Mouse (Mus musculus) spleen, embryonic (tissue): ENCODE measurements around the gene Olfr508.
"Not testable (repeated sequence)": the region's sequence is repeated elsewhere in the genome, so short reads cannot be mapped to it uniquely, and the experiment has no call there.

Experiments
- CTCF ChIA-PET: fragments of 350-600 bp; sonication (Branson Sonifier 250); formaldehyde crosslinking; loops from one replicate; lab custom pipeline; 2022; lab: Charles Lee

Olfr508 gene

GRCm38 (mm10) chr7:108629694-108630093 is at the start of gene Olfr508:
Gene Olfr508, plus strand, starts transcription at chr7:108629994.
- CTCF ChIA-PET, result no interaction called here

- CTCF ChIA-PET, result no interaction called here
These were observed 40.0 kb upstream of the Olfr508 start for GRCm38 (mm10) chr7:108589797-108590196.

GRCm38 (mm10) chr7:108601916-108602315 is 27.9 kb upstream of the Olfr508 start:
- CTCF ChIA-PET, result not testable (repeated sequence)

- CTCF ChIA-PET, result no interaction called here
These were observed 19.3 kb upstream of the Olfr508 start, which contains the start of gene Olfr506 for GRCm38 (mm10) chr7:108610487-108610886. Gene Olfr506, plus strand, starts transcription at chr7:108610787.

- CTCF ChIA-PET, result no interaction called here
These were observed 15.7 kb upstream of the Olfr508 start for GRCm38 (mm10) chr7:108614110-108614509.

- CTCF ChIA-PET, result not testable (repeated sequence)
These were observed 13.0 kb upstream of the Olfr508 start for GRCm38 (mm10) chr7:108616781-108617180.

GRCm38 (mm10) chr7:108621514-108621913 is 8.3 kb upstream of the Olfr508 start, which contains the start of gene Olfr507:
Gene Olfr507, plus strand, starts transcription at chr7:108621814.
- CTCF ChIA-PET, result no interaction called here

- CTCF ChIA-PET, result no interaction called here
These were observed 22.0 kb downstream of the Olfr508 start, which contains the start of gene Olfr509 for GRCm38 (mm10) chr7:108651806-108652205. Gene Olfr509, minus strand, starts transcription at chr7:108651906.

- CTCF ChIA-PET, result no interaction called here
These were observed 32.6 kb downstream of the Olfr508 start for GRCm38 (mm10) chr7:108662419-108662818.

- CTCF ChIA-PET, result no interaction called here
These were observed 36.3 kb downstream of the Olfr508 start, which contains the start of gene Olfr510 for GRCm38 (mm10) chr7:108666118-108666517. Gene Olfr510, plus strand, starts transcription at chr7:108666418.

GRCm38 (mm10) chr7:108671058-108671457 is 41.3 kb downstream of the Olfr508 start:
- CTCF ChIA-PET, result no interaction called here

- CTCF ChIA-PET, result no interaction called here
These were observed 49.1 kb downstream of the Olfr508 start for GRCm38 (mm10) chr7:108678886-108679285.
